Mouse (Mus musculus) ES-E14 (cell line): ENCODE measurements around the gene Tada3. TPM values are rescaled to one million over a fixed set of nuclear protein-coding genes. Genes with fewer than 3 reads are reported as not detected.

Experiments used
- DNase-seq: peaks from one replicate; pipeline ENCODE4 v3.0.0-alpha.2; 2013; ENCODE audit warnings: low read depth, low spot score
- H3K27ac ChIP-seq: 2 replicates; pipeline ENCODE4 v1.5.1; 2012; ENCODE audit warnings: low read depth, mild to moderate bottlenecking, low read length, moderate library complexity, mixed read lengths; ENCODE audit not compliant: poor library complexity, insufficient read depth, severe bottlenecking
- H3K36me3 ChIP-seq: 2 replicates; pipeline ENCODE4 v1.6.1; 2012; ENCODE audit warnings: mild to moderate bottlenecking, low read length, moderate library complexity, mixed read lengths; ENCODE audit not compliant: control insufficient read depth, poor library complexity, insufficient read depth, severe bottlenecking
- H3K4me1 ChIP-seq, 2 experiments: fragments of 150-350 bp in 1 of 2; sonication (generic) in 1 of 2; 2 replicates each; pipeline ENCODE4 v1.6.1; 2012; ENCODE audit warnings: low read length in 2 of 2, mild to moderate bottlenecking in 1 of 2, mixed read lengths in 1 of 2; ENCODE audit not compliant: control insufficient read depth in 2 of 2, insufficient read depth in 2 of 2, poor library complexity in 1 of 2
- H3K4me3 ChIP-seq, 2 experiments: fragments of 150-350 bp in 1 of 2; sonication (generic) in 1 of 2; 2 replicates each; pipeline ENCODE4 v1.5.1; 2012; ENCODE audit warnings: low read length in 2 of 2, low read depth in 1 of 2, mild to moderate bottlenecking in 1 of 2, mixed read lengths in 1 of 2; ENCODE audit not compliant: insufficient read depth in 1 of 2, poor library complexity in 1 of 2, severe bottlenecking in 1 of 2
- H3K9ac ChIP-seq: 2 replicates; pipeline ENCODE4 v1.6.1; 2012; ENCODE audit warnings: low read depth, mild to moderate bottlenecking, low read length, mixed read lengths; ENCODE audit not compliant: poor library complexity, insufficient read depth, severe bottlenecking
- H3K9me3 ChIP-seq: fragments of 150-350 bp; sonication (generic); 2 replicates; pipeline ENCODE4 v1.6.1; 2012; ENCODE audit warnings: low read depth, mild to moderate bottlenecking, low read length; ENCODE audit not compliant: control insufficient read depth, insufficient read depth
- CHD2 ChIP-seq: IDR thresholded peaks from 2 replicates; pipeline ENCODE4 v1.6.1; 2014; ENCODE audit warnings: mild to moderate bottlenecking, low read depth, low read length, inconsistent platforms
- HCFC1 ChIP-seq: IDR thresholded peaks from 2 replicates; pipeline ENCODE4 v1.6.1; 2012; ENCODE audit warnings: low read length, inconsistent platforms, borderline replicate concordance; ENCODE audit not compliant: insufficient read depth
- MAFK ChIP-seq: IDR thresholded peaks from 2 replicates; pipeline ENCODE4 v1.6.1; 2014; ENCODE audit warnings: mild to moderate bottlenecking, low read depth, low read length, inconsistent platforms; ENCODE audit not compliant: insufficient read depth
- ZC3H11A ChIP-seq: IDR thresholded peaks from 2 replicates; pipeline ENCODE4 v1.6.1; 2012; ENCODE audit warnings: low read depth, mild to moderate bottlenecking, inconsistent platforms, low read length, borderline replicate concordance
- ZNF384 ChIP-seq: IDR thresholded peaks from 2 replicates; pipeline ENCODE4 v1.6.1; 2012; ENCODE audit warnings: low read depth, low read length, inconsistent platforms
- in situ Hi-C, 2 experiments: fragments of 600-800 bp; cut with MboI; formaldehyde crosslinking; loops; one replicate each; pipeline ENCODE4 v1.15.1; 2025; ENCODE audit warnings: low sequenced_read_pairs in 2 of 2, inconsistent platforms in 1 of 2; ENCODE audit not compliant: unreplicated experiment in 2 of 2
- total RNA-seq: library from RNA; depleted of rRNA; stranded (reverse); fragments of 300-350 nt; gene quantifications from 2 replicates; pipeline ENCODE4 v1.2.3, GENCODE M21; 2012; rRNA removed

The Tada3 gene
- total RNA-seq, 1 experiment: 35.3 TPM

DNA sequence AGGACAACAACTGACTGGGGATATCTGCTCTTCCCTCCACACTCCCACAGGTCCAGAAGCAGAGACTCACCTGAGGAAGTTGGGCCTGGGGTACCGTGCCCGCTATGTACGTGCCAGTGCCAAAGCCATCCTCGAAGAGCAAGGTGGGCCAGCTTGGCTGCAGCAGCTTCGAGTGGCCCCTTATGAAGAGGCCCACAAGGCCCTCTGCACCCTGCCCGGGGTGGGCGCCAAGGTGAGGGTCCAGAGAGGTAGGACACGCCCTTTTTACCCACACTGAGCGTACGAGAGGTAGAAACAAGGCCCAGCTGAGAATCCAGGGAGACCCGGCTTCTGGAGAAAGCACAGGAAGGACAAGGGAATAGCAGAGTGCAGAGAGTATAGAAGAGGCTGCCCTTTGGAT, 46.0 kb downstream of the Tada3 start:
- no peak overlapping the region for H3K9ac ChIP-seq
- no peak overlapping the region for H3K4me3 ChIP-seq
- no peaks in the 10 kb centered on the region for H3K9me3 ChIP-seq
- in situ Hi-C loops: no loop called here
- H3K36me3 ChIP-seq: peaks cover 26% of the 10 kb centered on the region; the same call in 1 of the 2 replicates
- H3K27ac ChIP-seq: no peak overlapping the region
- DNase-seq: no peak
- no peaks in the 10 kb centered on the region for H3K4me1 ChIP-seq
- no peak for TF ChIP-seq MAFK
- no peak for TF ChIP-seq CHD2
- TF ChIP-seq HCFC1: no peak
- TF ChIP-seq ZC3H11A: no peak
- TF ChIP-seq ZNF384: no peak

DNA sequence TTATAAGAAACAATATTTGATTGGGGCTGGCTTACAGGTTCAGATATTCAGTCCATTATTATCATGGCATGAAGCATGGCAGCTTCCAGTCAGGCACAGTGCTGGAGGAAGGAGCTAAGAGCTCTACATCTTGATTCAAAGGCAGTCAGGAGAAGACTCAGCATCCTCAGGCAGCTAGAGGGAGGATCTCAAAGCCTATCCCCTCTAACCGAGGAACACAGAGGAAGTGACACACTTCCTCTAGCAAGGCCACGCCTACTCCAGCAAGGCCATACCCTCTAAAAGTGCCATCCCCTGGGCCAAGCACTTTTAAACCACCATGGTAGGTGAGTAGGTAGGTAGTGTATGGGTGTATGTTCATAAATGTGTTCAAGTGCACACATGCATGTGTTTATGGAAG, 47.1 kb downstream of the Tada3 start:
- in situ Hi-C loops: no loop called here
- Histone ChIP-seq H3K4me1 (no peaks in the 10 kb centered on the region), H3K4me3 (no peak overlapping the region), H3K27ac (no peak overlapping the region), H3K9me3 (no peaks in the 10 kb centered on the region), H3K9ac (no peak overlapping the region), H3K36me3 (peaks cover 19% of the 10 kb centered on the region; the same call in 1 of the 2 replicates)
- no peak for DNase-seq
- TF ChIP-seq ZC3H11A (no peak), HCFC1 (no peak), MAFK (no peak), ZNF384 (no peak), CHD2 (no peak)

- Histone ChIP-seq H3K9me3 (no peaks in the 10 kb centered on the region), H3K4me1 (no peaks in the 10 kb centered on the region), H3K27ac (no peak overlapping the region), H3K9ac (no peak overlapping the region), H3K4me3 (no peak overlapping the region), H3K36me3 (peaks cover 16% of the 10 kb centered on the region)
- no peak for DNase-seq
- TF ChIP-seq ZNF384 (no peak), CHD2 (no peak), MAFK (no peak), ZC3H11A (no peak)
- in situ Hi-C loops: no loop called here
Observed at GRCm38 (mm10) chr6:113329396-113329795, 48.3 kb downstream of the Tada3 start.

- Histone ChIP-seq H3K9ac (peak within 1 kb of the TSS; percentile 86), H3K4me3 (peak within 1 kb of the TSS; percentile 76 to 80), H3K36me3 (peaks cover 25% of the 10 kb centered on the region), H3K4me1 (no peaks in the 10 kb centered on the region), H3K27ac (peak within 1 kb of the TSS; percentile 69), H3K9me3 (no peaks in the 10 kb centered on the region)
- peak; percentile 69; the same call in 1 of the 2 replicates for TF ChIP-seq HCFC1
- no peak for TF ChIP-seq ZNF384
- TF ChIP-seq ZC3H11A: no peak
- TF ChIP-seq CHD2: 0 out of 2 replicates have a peak, but pooled peaks have one; percentile 65
- no peak for TF ChIP-seq MAFK
- in situ Hi-C loops: no loop called here
- peak; percentile 96 for DNase-seq
Observed at GRCm38 (mm10) chr6:113326533-113327315, 51.0 kb downstream of the Tada3 start, which contains the start of gene Ogg1. TSS of gene Ogg1 (plus strand) at chr6:113326972.

Other genes with a start within 250 kb of the Tada3 start
- gene Lhfpl4, start 182.5 kb downstream of the Tada3 start, total RNA-seq: 5.2 and 5.9 TPM in 2 replicates
- gene Mtmr14, start 140.0 kb downstream of the Tada3 start, total RNA-seq: 42.4 and 44.8 TPM in 2 replicates
- gene Cpne9, start 95.6 kb downstream of the Tada3 start, total RNA-seq: 1.7 and 2.9 TPM in 2 replicates
- 38.8 and 43.1 TPM in 2 replicates for gene Brpf1, start 70.7 kb downstream of the Tada3 start, total RNA-seq
- 11.9 and 13.0 TPM in 2 replicates for gene Ogg1, start 50.9 kb downstream of the Tada3 start, total RNA-seq
- gene Camk1, start 33.9 kb downstream of the Tada3 start, total RNA-seq: 8.5 and 9.4 TPM in 2 replicates
- gene Arpc4, start 232 bp upstream of the Tada3 start, total RNA-seq: 217 and 227 TPM in 2 replicates
- gene Ttll3, start 11.4 kb upstream of the Tada3 start, total RNA-seq: 5.3 and 6.9 TPM in 2 replicates
- gene Rpusd3, start 41.5 kb upstream of the Tada3 start, total RNA-seq: 34.5 and 42.3 TPM in 2 replicates
- 0.42 and 0.45 TPM in 2 replicates for gene Cidec, start 57.9 kb upstream of the Tada3 start, total RNA-seq
- gene Jagn1, start 64.7 kb upstream of the Tada3 start, total RNA-seq: 119 and 140 TPM in 2 replicates
- gene Il17re, start 80.6 kb upstream of the Tada3 start, total RNA-seq: 0.80 and 3.0 TPM in 2 replicates
- 6.2 and 13.3 TPM in 2 replicates for gene Il17rc, start 93.5 kb upstream of the Tada3 start, total RNA-seq
- 20.8 and 29.9 TPM in 2 replicates for gene Creld1, start 105.4 kb upstream of the Tada3 start, total RNA-seq
- gene Prrt3, start 124.0 kb upstream of the Tada3 start, total RNA-seq: 15.1 and 16.3 TPM in 2 replicates
- 71.2 and 74.1 TPM in 2 replicates for gene Emc3, start 153.8 kb upstream of the Tada3 start, total RNA-seq
- 34.7 and 37.5 TPM in 2 replicates for gene Fancd2, start 153.8 kb upstream of the Tada3 start, total RNA-seq
- gene Fancd2os, start 222.8 kb upstream of the Tada3 start, total RNA-seq: 0.45 and 1.0 TPM in 2 replicates
- 81.8 and 113 TPM in 2 replicates for gene Brk1, start 226.9 kb upstream of the Tada3 start, total RNA-seq
- gene Vhl, start 246.1 kb upstream of the Tada3 start, total RNA-seq: 13.2 and 13.9 TPM in 2 replicates